Mouse (Mus musculus) liver, embryonic 14.5 days (tissue): ENCODE measurements around the gene Fut2.

ENCODE experiments used
- CTCF ChIP-seq: IDR thresholded peaks from 2 replicates; pipeline ENCODE4 v1.5.1; 2016; ENCODE audit warnings: antibody characterized with exemption, low read depth, control low read depth
- EP300 ChIP-seq: IDR thresholded peaks from 2 replicates; pipeline ENCODE4 v1.6.1; 2016; ENCODE audit warnings: antibody characterized with exemption, low read depth

- TF ChIP-seq CTCF (peak; percentile 97), EP300 (no peak)
These were observed 16.2 kb upstream of the Fut2 start for GRCm38 (mm10) chr7:45682144-45683126.
